Mouse (Mus musculus): ENCODE results near the gene Gm10647.
"Not testable (repeated sequence)": the region's sequence is repeated elsewhere in the genome, so short reads cannot be mapped to it uniquely, and the experiment has no call there.

GRCm38 (mm10) chr9:66805951-66806350 lies 9.1 kb downstream of the Gm10647 start:
- TF ChIP-seq EP300 (optimal IDR thresholded peaks at IDR 0.05); CTCF (IDR thresholded peaks at IDR 0.05; ENCODE audit: low read depth): not testable (repeated sequence)

All from stomach, postnatal 0 days (tissue).